Mouse (Mus musculus) E14TG2a.4 (cell line): ENCODE data around the gene Efna5.

ENCODE experiments used
- H3K27me3 ChIP-seq: 2 replicates; pipeline ENCODE4 v1.6.1; 2014; ENCODE audit warnings: low read length, control low read depth; ENCODE audit not compliant: insufficient read depth
- H3K36me3 ChIP-seq: 2 replicates; pipeline ENCODE4 v1.6.1; 2014; ENCODE audit warnings: low read length, control low read depth; ENCODE audit not compliant: insufficient read depth
- H3K4me1 ChIP-seq: replicated peaks from 2 replicates; pipeline ENCODE4 v1.6.1; 2014; ENCODE audit warnings: low read depth, low read length, control low read depth
- H3K4me3 ChIP-seq: replicated peaks from 2 replicates; pipeline ENCODE4 v1.5.1; 2014; ENCODE audit warnings: mild to moderate bottlenecking, low read length
- H3K9me3 ChIP-seq: 2 replicates; pipeline ENCODE4 v1.6.1; 2014; ENCODE audit warnings: low read length, control low read depth
- CTCF ChIP-seq: conservative IDR thresholded peaks from 2 replicates; pipeline ENCODE4 v1.5.1; 2014; ENCODE audit warnings: low read length
- NANOG ChIP-seq: IDR thresholded peaks from 2 replicates; pipeline ENCODE4 v1.6.1; 2014; ENCODE audit warnings: borderline replicate concordance, low read length, mixed read lengths
- POU5F1 ChIP-seq: IDR thresholded peaks from 2 replicates; pipeline ENCODE4 v1.6.1; 2014; ENCODE audit warnings: low read length, borderline replicate concordance

Efna5 gene

GRCm38 (mm10) chr17:62777858-62778564, 103.1 kb downstream of the Efna5 start:
- TF ChIP-seq CTCF = no peak
- no peak for TF ChIP-seq NANOG

DNA sequence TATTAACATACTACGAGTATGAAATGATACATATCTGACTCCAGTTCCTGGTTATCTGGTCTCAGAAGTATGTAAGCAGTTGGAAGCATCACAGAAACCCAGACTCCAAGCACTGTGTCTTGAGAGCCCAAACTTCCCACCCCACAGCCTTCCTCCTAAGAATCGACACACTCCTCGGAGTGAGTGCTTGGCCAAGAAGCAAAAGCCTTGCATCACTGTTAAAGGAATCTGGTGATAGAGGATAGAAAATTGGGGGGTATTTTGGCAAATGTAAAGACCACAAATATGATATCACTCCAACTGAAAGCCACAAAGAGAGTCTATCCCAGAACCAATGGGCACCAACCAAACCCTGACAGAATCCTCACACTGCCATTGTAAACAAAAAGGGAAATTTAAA, 104.4 kb downstream of the Efna5 start:
- no peaks in the 10 kb centered on the region for H3K27me3 ChIP-seq
- H3K36me3 ChIP-seq = no peaks in the 10 kb centered on the region
- no peak overlapping the region for H3K4me3 ChIP-seq
- H3K4me1 ChIP-seq = no peaks in the 10 kb centered on the region
- TF ChIP-seq NANOG (no peak), POU5F1 (no peak), CTCF (no peak)
- peaks cover 7% of the 10 kb centered on the region for H3K9me3 ChIP-seq

More at GRCm38 (mm10) chr17:62777858-62778564, 103.1 kb downstream of the Efna5 start:
- H3K36me3 ChIP-seq = no peaks in the 10 kb centered on the region
- H3K4me3 ChIP-seq = no peak overlapping the region
- peaks cover 3% of the 10 kb centered on the region; the same call in 1 of the 2 replicates for H3K4me1 ChIP-seq
- H3K27me3 ChIP-seq = no peaks in the 10 kb centered on the region
- H3K9me3 ChIP-seq = peaks cover 7% of the 10 kb centered on the region

DNA sequence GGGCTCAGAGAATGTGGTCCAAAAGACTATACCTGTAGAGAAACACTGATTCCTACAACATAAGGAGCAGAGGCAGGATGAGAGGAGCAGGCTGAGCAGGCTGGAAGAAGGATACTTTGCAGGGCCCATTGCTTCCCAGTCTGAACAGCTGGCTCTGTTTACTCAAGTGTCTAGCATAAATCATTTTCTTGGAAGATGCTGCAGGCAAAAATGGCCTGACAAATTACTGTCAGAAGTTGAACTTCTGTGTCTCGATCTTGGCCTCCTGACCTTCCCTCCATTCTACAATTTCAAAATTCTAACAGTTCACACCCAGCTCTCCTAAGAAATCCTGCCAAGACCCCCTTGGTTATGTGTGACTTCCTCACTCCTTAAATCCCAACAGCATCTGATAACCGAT, 105.1 kb downstream of the Efna5 start:
- Histone ChIP-seq H3K4me3 (no peak overlapping the region), H3K36me3 (no peaks in the 10 kb centered on the region), H3K27me3 (no peaks in the 10 kb centered on the region), H3K4me1 (no peaks in the 10 kb centered on the region), H3K9me3 (peaks cover 7% of the 10 kb centered on the region)
- no peak for TF ChIP-seq POU5F1
- no peak for TF ChIP-seq NANOG

GRCm38 (mm10) chr17:62775401-62775800, 105.7 kb downstream of the Efna5 start:
- Histone ChIP-seq H3K27me3 (no peaks in the 10 kb centered on the region), H3K36me3 (no peaks in the 10 kb centered on the region), H3K4me3 (no peak overlapping the region), H3K9me3 (peaks cover 7% of the 10 kb centered on the region), H3K4me1 (peaks cover 2% of the 10 kb centered on the region; the same call in 1 of the 2 replicates)
- TF ChIP-seq CTCF (no peak), NANOG (no peak), POU5F1 (no peak)

GRCm38 (mm10) chr17:62774749-62775148, 106.4 kb downstream of the Efna5 start:
- TF ChIP-seq NANOG = no peak
- no peak for TF ChIP-seq CTCF
- no peak for TF ChIP-seq POU5F1
- no peaks in the 10 kb centered on the region for H3K36me3 ChIP-seq

GRCm38 (mm10) chr17:62766705-62767104, 114.4 kb downstream of the Efna5 start:
- Histone ChIP-seq H3K4me3 (no peak overlapping the region), H3K36me3 (no peaks in the 10 kb centered on the region), H3K9me3 (no peaks in the 10 kb centered on the region), H3K27me3 (no peaks in the 10 kb centered on the region), H3K4me1 (peaks cover 4% of the 10 kb centered on the region; the same call in 1 of the 2 replicates)
- TF ChIP-seq NANOG (no peak), POU5F1 (no peak), CTCF (no peak)

More at GRCm38 (mm10) chr17:62774749-62775148, 106.4 kb downstream of the Efna5 start:
- Histone ChIP-seq H3K27me3 (no peaks in the 10 kb centered on the region), H3K9me3 (peaks cover 7% of the 10 kb centered on the region), H3K4me3 (no peak overlapping the region), H3K4me1 (peaks cover 4% of the 10 kb centered on the region; the same call in 1 of the 2 replicates)

DNA sequence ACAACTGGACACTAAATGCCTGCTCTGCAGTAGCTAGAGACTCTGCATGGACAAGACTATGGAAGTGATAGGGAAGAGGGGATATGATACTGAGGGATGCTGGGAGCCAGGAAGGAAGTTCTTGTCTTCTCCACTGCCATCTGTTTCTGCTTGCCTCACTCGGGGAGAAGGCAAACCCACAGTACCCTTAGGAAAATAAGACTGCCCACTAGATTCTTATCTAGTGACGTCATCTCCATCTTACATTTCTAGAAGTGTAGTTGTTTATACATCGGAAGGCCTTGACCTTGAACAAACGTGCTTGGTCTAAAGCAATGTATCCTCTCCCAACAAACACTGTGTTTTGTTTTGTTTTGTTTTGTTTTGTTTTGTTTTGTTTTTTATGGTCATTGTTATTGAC, 116.0 kb downstream of the Efna5 start:
- Histone ChIP-seq H3K9me3 (no peaks in the 10 kb centered on the region), H3K4me1 (no peaks in the 10 kb centered on the region), H3K27me3 (peaks cover 5% of the 10 kb centered on the region; the same call in 1 of the 2 replicates), H3K4me3 (no peak overlapping the region), H3K36me3 (no peaks in the 10 kb centered on the region)
- TF ChIP-seq POU5F1 = no peak
- no peak for TF ChIP-seq NANOG
- no peak for TF ChIP-seq CTCF

DNA sequence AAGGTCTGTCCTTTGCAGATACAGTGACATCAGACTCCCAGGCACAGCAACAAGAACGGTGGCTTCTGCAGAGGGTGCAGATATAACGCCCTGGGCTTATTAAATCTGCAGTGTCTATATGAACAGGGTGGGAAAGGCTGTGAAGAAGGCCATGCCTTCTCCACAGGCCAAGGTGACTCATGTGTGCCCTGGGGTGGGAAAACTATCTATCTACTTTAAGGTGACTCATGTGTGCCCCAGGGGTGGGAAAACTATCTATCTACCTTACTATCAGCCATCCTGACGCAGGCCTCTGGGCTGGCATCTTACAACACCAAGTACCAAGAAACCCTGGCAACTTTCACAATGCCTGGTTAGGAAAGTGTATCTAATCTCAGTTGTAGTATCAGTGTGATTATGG, 124.2 kb downstream of the Efna5 start:
- no peak for TF ChIP-seq POU5F1
- TF ChIP-seq NANOG = no peak
- TF ChIP-seq CTCF = no peak
- peaks cover 8% of the 10 kb centered on the region; the same call in 1 of the 2 replicates for H3K27me3 ChIP-seq
- H3K4me1 ChIP-seq = peaks cover 17% of the 10 kb centered on the region
- H3K9me3 ChIP-seq = no peaks in the 10 kb centered on the region
- no peaks in the 10 kb centered on the region for H3K36me3 ChIP-seq
- H3K4me3 ChIP-seq = no peak overlapping the region

DNA sequence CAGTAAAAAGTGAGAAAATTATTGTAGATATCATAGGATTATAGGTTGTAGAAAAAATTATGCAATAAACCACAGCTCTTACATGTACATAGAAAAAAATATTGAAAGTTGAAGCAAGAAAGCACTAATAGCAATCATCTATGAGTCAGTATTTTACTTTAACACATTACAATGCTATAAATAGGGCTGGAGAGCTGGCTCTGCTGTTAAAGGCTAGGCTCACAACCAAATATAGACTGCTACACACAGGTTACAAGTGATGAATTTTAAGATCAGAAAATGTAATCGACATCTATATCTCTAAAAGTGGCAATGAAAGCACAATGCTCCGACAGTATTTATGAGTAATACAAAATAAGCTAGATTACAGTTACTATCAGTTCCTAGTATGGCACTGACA, 125.5 kb downstream of the Efna5 start:
- Histone ChIP-seq H3K27me3 (peaks cover 5% of the 10 kb centered on the region; the same call in 1 of the 2 replicates), H3K36me3 (no peaks in the 10 kb centered on the region), H3K9me3 (no peaks in the 10 kb centered on the region), H3K4me3 (no peak overlapping the region), H3K4me1 (peaks cover 17% of the 10 kb centered on the region)
- TF ChIP-seq CTCF (no peak), POU5F1 (no peak), NANOG (no peak)
